Mouse (Mus musculus) heart, postnatal 0 days (tissue): ENCODE data around the gene Elobl.

Experiments used
- CTCF ChIP-seq: IDR thresholded peaks from 2 replicates; pipeline ENCODE4 v1.5.1; 2016; ENCODE audit warnings: antibody characterized with exemption, control low read depth, low read depth
- EP300 ChIP-seq: IDR thresholded peaks from 2 replicates; pipeline ENCODE4 v1.6.1; 2016; ENCODE audit warnings: antibody characterized with exemption, low read depth

DNA sequence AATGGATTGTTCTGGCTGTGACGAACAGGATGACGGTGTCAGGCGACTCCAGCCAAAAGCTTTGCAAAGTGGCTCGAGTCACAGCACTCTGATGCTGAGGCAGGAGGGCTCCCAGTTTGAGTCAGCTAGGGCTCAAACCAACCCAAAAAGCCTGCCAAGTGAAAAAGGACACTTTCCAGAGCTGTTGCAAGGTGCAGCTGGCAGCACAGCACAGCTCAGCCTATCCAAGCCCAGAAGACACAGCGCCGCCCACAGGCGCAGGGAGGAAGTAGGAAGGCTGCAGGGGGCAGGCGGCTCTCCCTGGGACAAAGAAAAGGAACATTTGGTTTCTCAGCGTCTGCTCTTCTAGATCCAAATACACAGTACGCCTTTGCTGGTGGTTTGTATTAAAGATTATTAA is 19.9 kb upstream of the Elobl start:
- TF ChIP-seq EP300 = no peak
- no peak for TF ChIP-seq CTCF
